Mouse (Mus musculus) gastrocnemius, postnatal 25 days (tissue): Measurements from ENCODE around the gene Tab1. TPM values are rescaled to one million over a fixed set of nuclear protein-coding genes. Genes with fewer than 3 reads are reported as not detected.

Experiments used
- DNase-seq: peaks from one replicate; pipeline ENCODE4 v3.0.0; 2022
- total RNA-seq, 2 experiments: library from RNA; stranded (reverse); gene quantifications; 1 replicate in 1 of 2; 2 replicates in 1 of 2; pipeline ENCODE4 v1.2.3; 2021

The Tab1 gene
- total RNA-seq, 2 experiments from 2014 or later: 13.8 to 14.6 TPM

DNA sequence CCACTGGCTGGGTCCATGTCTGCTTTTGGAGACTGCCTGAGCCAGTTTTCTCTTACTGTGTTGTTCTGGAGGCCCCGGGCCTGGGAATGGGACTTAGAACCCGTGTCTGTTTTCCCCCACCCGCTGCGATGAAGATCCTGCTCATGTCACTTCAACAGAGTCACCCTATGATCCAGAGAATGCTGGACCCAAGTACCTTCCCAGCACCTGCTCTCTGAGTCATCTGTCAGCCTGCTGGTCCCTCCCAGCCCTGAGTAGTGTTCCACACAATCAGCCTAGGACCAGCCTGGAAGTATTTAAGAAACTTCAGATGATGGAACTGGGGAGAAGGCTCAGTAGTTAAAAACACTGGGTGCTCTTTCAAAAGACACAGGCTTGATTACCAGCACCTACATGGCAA lies 30.8 kb downstream of the Tab1 start:
- no peak for DNase-seq

DNA sequence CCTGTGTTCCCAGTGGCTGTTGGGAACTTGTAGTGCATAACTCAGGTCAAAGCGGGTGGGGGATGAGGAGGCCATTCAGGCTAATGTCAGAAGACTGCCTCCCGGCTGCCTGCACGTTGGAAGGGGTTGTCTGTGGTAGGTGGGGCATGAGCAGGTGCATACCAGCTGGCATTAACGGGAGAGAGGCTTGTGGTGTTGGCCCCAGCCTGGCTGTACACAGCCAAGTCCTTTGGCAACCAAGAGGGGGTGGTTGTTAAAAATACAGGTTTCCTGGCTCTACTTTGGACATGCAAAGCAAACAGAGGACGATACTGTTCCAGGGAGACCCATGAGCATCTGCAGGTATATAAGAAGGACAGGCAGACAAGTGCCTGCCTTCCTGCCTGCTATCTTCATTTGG lies 32.5 kb downstream of the Tab1 start:
- DNase-seq: no peak

DNA sequence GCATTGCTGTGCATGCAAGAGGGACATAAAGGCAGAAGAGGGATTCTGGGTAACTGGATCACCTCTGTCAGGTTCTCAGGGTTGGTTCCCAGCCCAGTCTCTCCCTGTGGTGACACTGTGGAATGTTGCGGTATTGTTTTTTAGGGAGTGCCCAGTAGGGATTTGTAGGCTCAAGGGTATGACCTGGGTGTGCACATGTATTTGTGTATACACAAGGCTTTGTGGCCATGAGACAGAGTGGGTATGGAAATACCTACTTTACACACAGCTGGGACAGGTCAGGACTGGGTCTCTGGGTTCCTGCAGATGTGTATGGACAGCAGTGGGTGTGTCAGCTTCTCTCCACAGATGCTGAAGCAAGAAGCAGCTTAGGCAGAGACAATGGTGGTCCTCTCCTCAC lies 36.6 kb downstream of the Tab1 start:
- no peak for DNase-seq

DNA sequence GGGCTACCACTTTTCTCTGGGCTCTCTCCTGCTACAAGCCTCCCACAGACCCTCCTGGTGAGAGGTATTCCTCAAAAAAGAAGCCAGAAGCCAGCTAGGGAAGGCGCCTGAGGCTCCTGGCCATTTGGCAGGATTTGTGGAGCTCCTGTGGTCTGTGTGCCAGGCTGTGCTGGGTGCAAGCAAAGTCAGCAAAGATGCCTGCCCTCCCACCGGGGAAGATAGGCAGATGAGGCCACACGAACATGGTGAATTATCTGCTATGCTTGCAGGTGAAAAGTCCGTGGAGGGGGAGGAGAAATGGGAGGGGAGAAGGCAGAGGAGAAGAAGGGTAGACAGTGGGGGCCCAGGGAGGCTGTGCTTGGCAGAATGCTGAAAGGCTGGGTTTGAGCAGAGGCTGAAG lies 37.4 kb downstream of the Tab1 start:
- no peak for DNase-seq

DNA sequence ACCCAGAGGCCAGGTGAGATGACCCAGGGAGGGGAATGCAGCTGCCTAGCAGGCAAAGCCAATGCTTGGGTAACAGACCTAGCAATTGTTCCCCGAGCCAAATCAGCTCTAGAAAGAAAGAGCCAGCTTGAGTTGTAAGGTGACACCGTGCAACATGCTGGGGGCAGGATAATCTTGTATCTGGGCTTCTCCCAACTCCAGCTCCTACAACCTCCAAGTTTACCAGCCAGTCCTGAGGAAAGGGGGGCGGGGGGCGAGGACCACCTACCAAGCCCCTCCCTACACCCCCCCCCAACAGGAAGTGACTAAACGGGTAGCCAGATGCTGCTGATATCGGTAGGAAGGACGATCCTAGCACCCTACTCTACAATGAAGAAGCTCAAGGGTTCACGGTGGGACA lies 38.4 kb downstream of the Tab1 start:
- no peak for DNase-seq

DNA sequence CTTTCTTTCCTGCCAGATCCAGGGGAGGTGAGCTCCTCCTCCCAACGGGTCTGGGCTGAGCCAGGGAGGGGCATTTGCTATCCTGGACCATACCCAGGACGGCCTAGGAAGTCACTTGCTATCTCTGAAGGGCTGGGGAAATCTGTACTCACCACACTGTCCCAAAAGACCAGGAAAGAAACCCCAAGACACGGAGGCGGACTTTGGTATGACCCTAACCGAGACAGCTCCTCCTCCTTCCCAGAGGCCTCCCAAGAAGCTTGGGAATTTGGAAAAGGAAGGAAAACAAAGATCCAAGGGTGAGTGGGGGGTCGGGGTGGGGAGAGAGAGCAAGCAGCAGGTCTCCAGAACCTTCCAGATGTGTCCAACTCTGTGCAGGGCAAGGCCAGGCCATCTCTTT lies 38.9 kb downstream of the Tab1 start:
- DNase-seq: no peak

DNA sequence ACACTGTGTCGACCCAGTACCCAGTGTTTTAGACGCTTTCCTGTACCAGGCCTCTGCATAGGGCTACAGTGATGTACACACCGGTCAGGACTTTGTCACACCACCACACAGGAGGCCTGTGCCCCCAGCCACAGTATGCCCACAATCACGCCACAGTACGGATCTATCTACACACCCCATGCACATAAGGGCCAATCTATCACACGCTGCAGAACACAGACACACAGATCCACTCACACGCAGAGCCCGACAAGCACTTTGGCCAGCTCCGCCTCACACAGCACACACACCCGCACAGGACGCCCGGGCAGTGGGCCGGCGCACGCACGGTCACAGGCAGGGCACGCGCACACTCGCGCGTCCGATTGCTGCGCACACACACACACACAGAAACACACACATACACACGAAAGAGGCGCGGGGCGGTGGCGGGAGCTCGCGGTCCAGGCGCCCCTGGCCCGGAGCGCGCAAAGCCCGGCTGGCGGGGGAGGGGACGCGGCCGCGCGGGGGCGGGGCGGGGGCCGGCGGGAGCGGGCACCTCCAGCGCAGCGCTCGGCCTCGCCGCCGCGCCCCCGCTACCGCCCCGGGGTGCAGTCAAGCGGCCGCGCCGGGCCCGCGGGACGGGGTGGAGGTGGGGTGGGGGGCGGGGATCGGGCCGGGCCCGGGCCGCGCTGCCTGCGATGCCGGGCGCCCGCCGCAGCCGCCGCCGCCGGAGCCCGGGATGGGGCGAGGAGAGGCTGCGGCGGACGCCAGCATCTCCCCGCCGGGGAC lies 40.3 kb downstream of the Tab1 start, which contains the start of gene Mgat3:
Mgat3 (plus strand) TSS at position 721 of the 771 bp plus-strand sequence.
- DNase-seq: no peak

DNA sequence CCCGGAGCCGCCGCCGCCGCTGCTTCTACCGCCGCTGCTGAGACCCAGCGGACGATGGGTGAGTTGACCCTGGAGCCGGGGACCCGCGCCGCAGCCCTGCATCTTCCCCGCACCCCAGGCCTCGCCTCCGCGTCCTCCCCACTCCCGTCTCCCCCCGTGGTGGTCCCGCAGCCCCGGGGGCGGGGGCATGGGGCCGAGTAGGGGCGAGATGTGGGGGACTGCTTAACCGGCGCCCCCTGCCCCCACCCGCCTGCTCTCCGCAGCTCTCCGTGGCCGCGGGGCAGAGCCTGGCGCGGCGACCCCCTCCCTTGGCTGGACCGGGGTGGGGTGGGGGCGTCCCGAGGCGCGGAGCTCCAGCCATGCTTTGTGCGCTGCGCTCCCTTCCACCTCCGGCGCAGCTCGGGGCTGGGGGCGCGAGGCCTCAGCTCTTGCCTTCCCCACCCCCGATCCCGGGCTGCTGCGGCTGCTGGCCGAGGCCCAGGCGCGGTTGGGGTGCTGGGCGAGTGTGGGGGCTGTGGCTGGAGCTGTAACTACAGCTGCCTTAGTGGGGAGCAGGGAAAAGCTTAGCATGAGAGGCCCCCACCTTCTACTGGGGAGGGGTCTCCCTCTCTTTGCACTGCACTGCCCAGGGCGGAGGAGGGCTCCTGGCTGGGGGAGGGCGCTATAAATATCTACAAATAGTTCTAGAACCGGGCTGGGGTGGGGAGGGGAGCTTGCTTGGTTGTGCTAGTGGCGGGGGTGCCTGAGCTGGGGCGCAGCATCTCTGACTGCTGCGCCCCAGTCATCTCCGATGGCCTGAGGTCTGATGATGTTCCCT lies 41.1 kb downstream of the Tab1 start:
- no peak for DNase-seq

DNA sequence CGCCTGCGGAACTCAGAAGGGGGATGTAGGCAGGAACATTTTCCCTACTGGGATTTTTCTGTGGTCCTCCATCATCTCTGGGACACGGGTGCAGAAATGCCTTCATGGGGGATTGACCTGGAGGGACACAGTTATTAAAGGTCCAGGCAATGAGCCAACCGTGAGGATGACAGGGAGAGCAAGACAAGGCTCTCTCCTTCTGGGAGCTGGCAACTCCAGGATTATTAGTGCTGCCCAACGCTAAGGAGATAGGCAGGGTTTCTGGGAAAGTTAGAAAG lies 41.6 kb downstream of the Tab1 start:
- no peak for DNase-seq

DNA sequence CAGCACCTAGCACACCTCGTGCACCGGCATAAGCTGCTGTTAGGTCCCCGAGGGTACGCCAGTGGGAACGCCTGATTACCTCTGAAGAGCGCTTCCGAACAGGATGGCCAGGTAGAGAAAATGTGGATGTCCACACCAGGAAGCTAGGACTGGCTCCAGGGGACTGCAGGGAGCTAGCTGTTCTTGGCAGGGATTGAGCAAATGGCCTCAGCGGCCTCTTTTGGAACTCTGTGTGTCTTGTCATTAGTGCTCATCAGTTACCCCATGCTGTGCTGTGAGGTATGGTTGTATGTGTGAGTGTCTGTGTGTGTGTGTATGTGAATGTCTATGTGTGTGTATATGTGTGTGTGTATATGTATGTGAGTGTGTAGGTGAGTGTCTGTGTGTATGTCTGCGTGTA lies 42.4 kb downstream of the Tab1 start:
- DNase-seq: no peak

DNA sequence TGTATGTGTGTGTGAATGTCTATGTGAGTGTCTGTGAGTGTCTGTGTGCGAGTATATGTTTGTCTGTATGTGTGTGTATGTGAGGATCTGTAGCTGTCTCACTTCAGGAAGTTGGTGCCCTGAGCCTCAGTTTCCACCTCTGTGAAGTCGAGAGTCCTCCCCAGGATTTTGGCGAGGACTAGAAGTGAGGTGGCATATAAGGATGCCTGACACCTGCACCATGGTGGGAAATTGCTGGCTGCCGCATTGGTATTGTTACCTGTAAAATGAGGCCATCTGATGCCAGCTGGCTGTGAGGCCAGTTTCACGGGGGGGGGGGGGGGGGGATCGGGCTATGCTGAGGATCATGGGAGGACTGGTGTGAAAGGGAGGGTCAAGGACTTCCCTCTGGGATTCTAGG lies 42.8 kb downstream of the Tab1 start:
- DNase-seq: no peak

DNA sequence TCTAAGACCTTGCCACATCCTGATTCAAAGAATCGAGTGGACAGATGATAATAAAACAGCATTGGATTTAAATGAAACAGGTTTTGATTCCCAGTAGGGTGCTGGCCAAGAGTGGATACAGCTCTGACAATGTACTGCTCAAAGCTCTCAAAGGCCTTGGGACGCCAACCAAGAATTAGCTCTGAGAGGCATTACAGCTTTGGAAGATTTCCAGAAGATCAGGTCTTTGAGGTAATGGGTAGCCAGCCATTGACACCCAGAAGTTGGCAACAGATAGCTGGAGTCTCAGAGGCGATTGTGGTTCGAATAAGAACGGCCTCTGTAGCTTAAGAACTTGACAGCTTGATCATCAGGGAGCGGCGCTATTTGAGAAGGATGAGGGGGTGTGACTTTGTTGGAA lies 48.6 kb downstream of the Tab1 start:
- no peak for DNase-seq

DNA sequence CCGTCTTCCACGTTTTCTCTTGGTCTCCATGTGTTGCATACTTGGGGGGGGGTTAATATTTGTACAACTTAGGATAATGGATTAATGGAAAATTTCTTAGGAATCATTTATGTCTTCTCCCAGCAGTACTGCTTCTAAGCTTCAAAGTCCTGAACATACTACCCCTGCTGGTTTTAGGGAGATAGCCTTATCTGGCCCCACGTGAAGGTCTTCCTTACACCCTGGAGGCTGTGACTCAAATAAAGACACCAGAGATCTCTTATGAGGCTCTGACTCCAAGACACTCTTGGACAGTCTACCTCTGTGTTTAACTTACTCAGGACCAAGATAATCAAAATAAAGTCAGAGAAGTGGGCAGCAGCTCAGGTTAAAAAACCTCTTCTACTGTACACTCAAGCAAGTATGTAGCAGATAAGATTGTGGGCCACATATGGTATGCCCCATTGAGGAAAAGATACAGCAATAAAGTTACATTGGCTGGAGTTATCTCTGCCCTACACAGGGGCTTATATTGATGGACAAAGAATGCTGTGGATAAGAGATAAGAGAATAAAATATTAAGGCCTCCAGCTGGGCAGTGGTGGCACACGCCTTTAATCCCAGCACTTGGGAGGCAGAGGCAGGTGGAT lies 49.3 kb downstream of the Tab1 start:
- DNase-seq: no peak

DNA sequence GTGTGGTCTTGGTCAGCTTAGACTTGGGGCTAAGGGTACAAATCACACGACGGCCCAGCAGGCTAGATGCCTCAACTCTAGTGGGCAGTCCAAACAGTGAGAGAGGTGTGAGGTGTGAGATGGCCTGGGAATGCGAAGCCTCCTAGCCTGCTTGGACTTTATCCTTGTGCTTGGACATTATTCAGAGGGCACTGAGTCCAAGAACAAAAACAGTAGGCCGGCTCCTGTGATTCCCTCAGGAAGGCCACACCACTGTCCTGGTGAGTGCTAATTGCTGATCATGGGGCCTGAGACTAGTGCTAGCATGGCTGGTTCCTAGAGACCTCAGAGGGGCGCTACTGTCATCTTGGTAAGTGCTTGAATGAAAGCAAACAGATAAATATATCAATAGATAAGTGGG lies 56.0 kb downstream of the Tab1 start:
- DNase-seq: no peak

DNA sequence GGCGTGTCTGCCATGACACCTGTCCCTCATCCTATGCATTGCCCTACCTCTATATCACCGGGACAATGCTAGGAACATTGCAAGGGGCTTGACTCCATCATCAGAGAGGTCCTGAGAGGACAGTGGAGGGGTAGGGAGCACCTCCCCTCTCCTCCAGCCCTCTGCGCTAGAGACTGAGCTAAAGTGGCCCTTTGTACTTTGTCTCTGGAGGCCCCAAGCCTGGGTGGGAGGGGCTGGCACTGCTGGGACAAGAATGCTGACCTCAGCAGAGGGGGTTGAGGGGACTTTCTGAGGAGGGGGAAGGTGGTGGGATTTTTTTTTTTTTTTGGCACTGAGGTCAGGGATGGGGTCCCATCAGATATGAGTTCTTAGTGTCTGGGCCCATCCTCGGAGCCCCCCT lies 57.1 kb downstream of the Tab1 start:
- no peak for DNase-seq

DNA sequence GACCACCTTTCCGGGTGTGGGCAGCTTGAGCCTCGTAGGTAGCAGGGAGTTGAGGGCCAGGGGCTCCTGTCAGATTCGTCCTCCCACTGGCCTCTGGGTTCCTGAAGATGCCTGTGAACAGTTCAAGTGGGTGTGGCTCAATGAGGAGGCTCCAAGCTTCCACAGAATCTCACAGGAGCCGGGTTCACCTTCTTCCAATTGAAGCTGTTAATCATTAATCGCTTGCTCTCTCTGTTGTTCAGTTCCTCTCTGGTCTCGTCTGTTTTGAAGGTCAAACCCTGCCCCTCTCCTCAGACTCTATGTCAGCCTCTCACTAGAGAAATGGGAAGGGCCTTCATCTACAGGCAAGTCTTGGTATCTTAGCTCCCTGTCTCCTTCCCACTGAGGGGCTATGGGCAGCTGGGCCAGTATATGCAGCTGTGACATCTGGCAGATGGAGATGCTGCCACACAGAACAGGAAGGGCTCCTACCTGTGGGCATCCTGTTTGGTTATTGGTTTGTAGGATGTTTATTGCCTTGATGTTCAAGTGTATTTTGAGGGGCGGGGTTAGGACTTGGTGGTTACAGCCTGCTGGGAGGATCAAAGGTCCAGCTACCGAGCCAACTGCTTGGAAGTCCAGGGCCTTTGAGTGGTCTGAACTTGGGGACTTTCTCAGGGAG lies 58.8 kb downstream of the Tab1 start:
- no peak for DNase-seq

DNA sequence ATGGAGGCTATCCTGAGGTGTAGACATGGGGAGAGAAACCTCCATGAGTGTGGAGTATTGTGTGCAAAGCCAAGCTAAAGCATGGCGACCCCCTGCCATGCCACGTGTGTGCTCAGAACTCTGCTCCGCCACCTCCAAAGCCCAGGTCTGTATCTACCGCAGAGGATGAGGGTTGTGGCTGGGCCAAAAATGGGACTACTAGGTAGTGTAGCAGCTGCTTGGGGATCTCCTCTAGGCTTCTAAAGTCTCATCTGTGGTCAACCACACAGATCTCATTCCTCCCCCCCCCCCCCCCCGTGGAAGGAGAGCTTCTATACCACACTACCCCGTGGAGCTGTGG lies 59.3 kb downstream of the Tab1 start:
- DNase-seq: no peak

DNA sequence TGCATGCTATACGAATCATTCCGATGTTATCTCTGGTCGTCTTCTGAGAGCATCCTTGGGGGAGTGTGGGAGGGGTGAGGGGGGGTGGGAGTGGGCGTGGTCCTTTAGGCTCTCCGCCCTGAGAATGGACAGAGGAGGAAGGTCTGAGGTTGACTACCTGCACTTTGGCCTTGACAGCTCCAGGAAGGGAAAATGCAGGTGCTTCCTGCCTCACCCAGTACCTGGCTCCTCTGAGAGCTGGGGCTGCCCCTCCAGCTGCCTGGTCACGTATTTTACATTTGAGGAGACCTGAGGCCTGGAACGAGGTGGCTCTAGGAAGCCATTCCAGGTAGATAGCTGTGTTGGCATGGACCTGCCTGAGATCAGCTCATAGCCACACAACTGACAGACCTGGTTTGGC lies 59.9 kb downstream of the Tab1 start:
- no peak for DNase-seq

DNA sequence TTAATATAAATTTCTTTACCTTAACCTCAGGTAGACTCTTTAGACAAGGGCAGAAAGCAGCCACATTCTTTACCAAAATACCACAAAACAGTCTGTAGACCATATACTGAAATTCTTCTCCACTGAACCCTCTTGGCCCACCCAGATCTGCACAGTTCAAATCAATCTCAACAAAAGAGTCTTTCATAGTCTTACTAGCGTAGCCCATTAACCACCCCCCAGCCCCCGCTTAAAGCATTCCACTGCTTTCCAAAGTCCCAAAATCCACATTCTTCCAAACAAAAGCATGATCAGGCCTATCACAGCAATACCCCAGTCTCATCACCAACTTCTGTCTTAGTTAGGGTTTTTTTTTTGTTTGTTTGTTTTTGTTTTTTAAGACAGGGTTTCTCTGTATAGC lies 66.6 kb downstream of the Tab1 start:
- DNase-seq: no peak

DNA sequence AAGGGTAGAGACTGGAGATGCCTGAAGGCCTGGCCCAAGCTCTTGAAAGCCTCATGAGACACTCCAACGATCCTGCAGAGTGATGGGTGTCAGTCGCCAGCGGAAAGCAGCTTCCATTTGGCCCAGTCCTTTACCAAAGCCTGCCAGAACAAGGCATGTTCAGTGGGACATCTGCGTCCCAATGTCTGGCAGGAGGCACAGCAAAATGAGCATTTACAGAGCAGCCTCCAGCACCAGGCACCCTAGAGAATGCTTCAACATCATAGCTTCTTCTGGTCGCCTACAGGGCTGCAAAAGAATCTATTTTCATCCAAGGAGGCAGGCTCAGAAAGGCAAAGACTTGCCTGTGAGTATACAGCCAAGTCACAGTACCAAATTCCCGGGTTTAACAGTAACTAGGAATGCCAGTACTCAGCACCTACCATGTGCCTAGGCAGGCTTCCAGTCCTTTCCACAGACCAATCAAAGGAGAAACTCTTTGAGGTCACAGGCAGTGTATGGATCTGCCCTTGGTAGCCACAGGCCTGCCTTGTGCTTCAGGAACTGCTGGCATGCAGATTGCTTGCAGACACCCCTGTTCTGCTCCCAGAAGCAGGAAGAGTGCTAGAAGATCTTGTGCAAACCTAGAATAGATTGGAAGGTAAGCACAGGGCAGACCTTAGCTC lies 69.3 kb downstream of the Tab1 start:
- DNase-seq: no peak

DNA sequence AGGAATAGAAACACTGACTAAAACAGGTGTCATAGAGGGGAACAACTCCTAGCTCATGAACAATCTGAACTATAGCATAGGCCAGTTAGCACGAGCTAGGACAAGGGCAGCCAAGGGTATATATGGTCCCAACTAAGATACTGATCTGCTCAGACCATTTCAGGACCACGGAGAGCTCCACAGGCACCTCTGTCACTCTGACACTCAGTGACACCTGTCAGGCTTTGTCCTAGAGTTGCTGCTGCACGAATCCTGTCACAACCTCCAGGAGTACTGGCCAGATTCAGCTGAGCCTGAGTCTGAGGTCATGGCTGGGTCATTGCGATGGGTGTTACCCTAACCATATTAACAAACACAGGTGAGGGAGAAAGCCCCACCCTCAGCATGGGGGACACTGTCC lies 70.5 kb downstream of the Tab1 start:
- DNase-seq: no peak

DNA sequence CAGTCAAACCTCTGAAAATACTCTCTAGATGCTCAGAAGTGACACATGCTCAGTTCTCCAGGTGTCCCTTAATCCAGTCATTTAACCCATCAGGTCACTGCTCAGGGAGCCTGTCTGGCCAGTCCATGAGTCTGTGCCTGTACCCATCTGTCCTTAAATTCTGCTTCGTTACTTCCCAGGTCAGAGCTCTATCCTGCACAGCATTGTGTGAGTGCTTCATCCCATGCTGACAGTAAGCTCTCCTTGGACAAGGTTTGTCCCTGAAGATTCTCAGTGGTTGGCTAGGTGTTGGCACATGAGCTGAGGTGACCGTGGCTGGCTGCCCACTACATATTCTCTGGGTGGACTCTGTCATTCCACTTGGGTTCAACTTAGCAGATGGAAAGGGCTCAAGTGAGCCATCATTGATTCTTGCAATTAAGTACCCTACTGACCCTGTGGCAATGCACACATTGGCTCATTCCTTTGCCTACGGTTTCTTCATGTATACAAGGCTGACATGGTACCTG lies 73.2 kb downstream of the Tab1 start:
- DNase-seq: no peak
